7 mouse cellular contexts compared by ENCODE assay signal in genomic region chr7:119720253-119720946, GRCm38 (mm10). TPM values are rescaled to one million over a fixed set of nuclear protein-coding genes. Genes with fewer than 3 reads are reported as not detected.
A peak's percentile ranks its signal among the peaks of the same experiment; 100 is the strongest.
DNase-seq lines count a peak whose midpoint lies in the region; ATAC-seq and TF ChIP-seq lines count a peak whose summit lies in the region.

Gene Thumpd1 (minus strand): TSS chr7:119720798.

- peak within 1 kb of the TSS; percentile 93 for H3K27ac ChIP-seq in embryonic facial prominence, embryonic 10.5 days (replicated peaks)
- H3K27ac ChIP-seq in intestine, postnatal 0 days (ENCODE audit: low read depth, low read length) = peak within 1 kb of the TSS; percentile 21
- H3K27ac ChIP-seq in midbrain, embryonic 12.5 days (replicated peaks) = peak within 1 kb of the TSS; percentile 46; the same call in 1 of the 2 replicates
- H3K27ac ChIP-seq in small intestine, adult 2 months (ENCODE audit: insufficient read depth, low read depth, low read length) = no peak within 1 kb of the TSS

- intact Hi-C loops in left cerebral cortex, postnatal 4 days (cut with DNase I) = no loop called here

- peak within 1 kb of the TSS; percentile 66 for H3K9ac ChIP-seq in intestine, postnatal 0 days (ENCODE audit: low read depth, low read length)
- H3K9ac ChIP-seq in midbrain, embryonic 12.5 days (replicated peaks) = peak within 1 kb of the TSS; percentile 86

- peaks cover 38% of the 10 kb centered on the region for H3K36me3 ChIP-seq in embryonic facial prominence, embryonic 10.5 days (replicated peaks)
- peaks cover 25% of the 10 kb centered on the region for H3K36me3 ChIP-seq in intestine, postnatal 0 days (ENCODE audit: control insufficient read depth, insufficient read depth)
- H3K36me3 ChIP-seq in midbrain, embryonic 12.5 days = peaks cover 36% of the 10 kb centered on the region
- peaks cover 22% of the 10 kb centered on the region for H3K36me3 ChIP-seq in small intestine, adult 2 months (ENCODE audit: control insufficient read depth, insufficient read depth, low read length)

- peaks cover 8% of the 10 kb centered on the region for H3K4me1 ChIP-seq in embryonic facial prominence, embryonic 10.5 days
- H3K4me1 ChIP-seq in intestine, postnatal 0 days (replicated peaks; ENCODE audit: control insufficient read depth, insufficient read depth, low read length) = 0 out of 2 replicates have a peak, but pooled peaks cover 4% of the 10 kb centered on the region
- peaks cover 6% of the 10 kb centered on the region for H3K4me1 ChIP-seq in midbrain, embryonic 12.5 days
- H3K4me1 ChIP-seq in small intestine, adult 2 months (ENCODE audit: control insufficient read depth, insufficient read depth, insufficient read length, low read length) = no peaks in the 10 kb centered on the region; the same call in 1 of the 2 replicates

- peak; percentile 93 for ATAC-seq in intestine, postnatal 0 days
- ATAC-seq in midbrain, embryonic 12.5 days (ENCODE audit: low FRiP score, low read depth) = peak; percentile 96

- TF ChIP-seq POLR2A in small intestine, adult 2 months (IDR thresholded peaks at IDR 0.05; ENCODE audit: low read depth, low read length) = peak; percentile 34; the same call in 1 of the 2 replicates

- peak; percentile 89 for TF ChIP-seq CTCF in intestine, postnatal 0 days (IDR thresholded peaks at IDR 0.05; ENCODE audit: low read depth)
- TF ChIP-seq CTCF in small intestine, adult 2 months (IDR thresholded peaks at IDR 0.05; ENCODE audit: extremely low read depth, insufficient read length, insufficient replicate concordance, low read depth, low read length) = peak; percentile 56

- no peaks in the 10 kb centered on the region for H3K9me3 ChIP-seq in embryonic facial prominence, embryonic 10.5 days
- no peaks in the 10 kb centered on the region for H3K9me3 ChIP-seq in intestine, postnatal 0 days (ENCODE audit: control insufficient read depth)
- H3K9me3 ChIP-seq in midbrain, embryonic 12.5 days = no peaks in the 10 kb centered on the region

- H3K27me3 ChIP-seq in embryonic facial prominence, embryonic 10.5 days (replicated peaks; ENCODE audit: low read depth, poor library complexity, severe bottlenecking) = no peaks in the 10 kb centered on the region
- H3K27me3 ChIP-seq in intestine, postnatal 0 days (replicated peaks; ENCODE audit: control insufficient read depth, insufficient read depth, low read length) = no peaks in the 10 kb centered on the region
- H3K27me3 ChIP-seq in midbrain, embryonic 12.5 days = no peaks in the 10 kb centered on the region; the same call in 1 of the 2 replicates
- no peaks in the 10 kb centered on the region for H3K27me3 ChIP-seq in small intestine, adult 2 months (ENCODE audit: control insufficient read depth, insufficient read depth, low read length)

- peak within 1 kb of the TSS; percentile 82 for H3K4me2 ChIP-seq in intestine, postnatal 0 days (replicated peaks; ENCODE audit: low read depth)
- peak within 1 kb of the TSS; percentile 80 for H3K4me2 ChIP-seq in midbrain, embryonic 12.5 days (replicated peaks)

- H3K4me3 ChIP-seq in embryonic facial prominence, embryonic 10.5 days = peak within 1 kb of the TSS; percentile 96
- peak within 1 kb of the TSS; percentile 82 for H3K4me3 ChIP-seq in intestine, postnatal 0 days (ENCODE audit: low read depth, low read length)
- peak within 1 kb of the TSS; percentile 94 for H3K4me3 ChIP-seq in midbrain, embryonic 12.5 days
- peak within 1 kb of the TSS; percentile 95 for H3K4me3 ChIP-seq in small intestine, adult 2 months (ENCODE audit: low read depth, low read length)

- under 1% methylated on average over 60 of the region's 60 CpGs for WGBS in embryonic facial prominence, embryonic 10.5 days
- WGBS in intestine, postnatal 0 days = under 1% methylated on average over 60 of the region's 60 CpGs
- WGBS in midbrain, embryonic 12.5 days = under 1% methylated on average over 59 of the region's 60 CpGs
- under 1% methylated on average over 60 of the region's 60 CpGs for WGBS in small intestine, adult 2 months

- DNase-seq in adrenal gland, postnatal 10 days = peak; percentile 96
- DNase-seq in embryonic facial prominence, embryonic 10.5 days (ENCODE audit: low spot score) = peak; percentile 93
- DNase-seq in gonadal fat pad, adult 2 months (ENCODE audit: low read depth) = peak; percentile 34
- DNase-seq in left cerebral cortex, postnatal 4 days = peak; percentile 96

RNA-seq across cellular contexts. Expression of gene Thumpd1, which starts in this region (rescaled TPM):
- 10 to 100 TPM; 30.7 to 32.3 TPM for total RNA-seq in adrenal gland, postnatal 10 days (2021)
- 105 and 107 TPM in 2 replicates for polyA plus RNA-seq in embryonic facial prominence, embryonic 10.5 days (2016; fragmentation: Nextera tagmentation; extraction: Ambion mirVana)
- 17.9 and 18.6 TPM in 2 replicates for polyA plus RNA-seq in gonadal fat pad, adult 2 months (2012; rRNA removed)
- polyA plus RNA-seq in intestine, postnatal 0 days (2015; fragmentation: Nextera tagmentation; extraction: Ambion mirVana) = 23.2 and 23.8 TPM in 2 replicates
- 10 to 100 TPM; 51.0 to 54.0 TPM for total RNA-seq in left cerebral cortex, postnatal 4 days (2021)
- polyA plus RNA-seq in midbrain, embryonic 12.5 days (2016; fragmentation: Nextera tagmentation; extraction: Ambion mirVana) = 90.7 and 91.2 TPM in 2 replicates
- 7.8 and 8.4 TPM in 2 replicates for polyA plus RNA-seq in small intestine, adult 2 months (2012; rRNA removed)

Comparison
In these comparisons a context has a peak if more than half of its experiments do, and no peak if none do; other contexts are left out.
1. DNase-seq: peak in every context shown above with its lines; median percentile 96 in adrenal gland, postnatal 10 days; 96 in left cerebral cortex, postnatal 4 days; 93 in embryonic facial prominence, embryonic 10.5 days; 34 in gonadal fat pad, adult 2 months.